Mouse (Mus musculus) gonadal fat pad, adult 2 months (tissue): ENCODE measurements around the gene Tpgs1. TPM values are rescaled to one million over a fixed set of nuclear protein-coding genes. Genes with fewer than 3 reads are reported as not detected.

Source experiments
- DNase-seq: peaks from one replicate; pipeline ENCODE4 v3.0.0-alpha.2; 2012; ENCODE audit warnings: low read depth
- polyA plus RNA-seq: library from polyadenylated mRNA; depleted of rRNA; stranded (reverse); fragments of >200 nt; gene quantifications from 2 replicates; pipeline ENCODE4 v1.2.3, GENCODE M21; 2012

Gene Tpgs1
- polyA plus RNA-seq, 1 experiment = 52.4 TPM

DNA sequence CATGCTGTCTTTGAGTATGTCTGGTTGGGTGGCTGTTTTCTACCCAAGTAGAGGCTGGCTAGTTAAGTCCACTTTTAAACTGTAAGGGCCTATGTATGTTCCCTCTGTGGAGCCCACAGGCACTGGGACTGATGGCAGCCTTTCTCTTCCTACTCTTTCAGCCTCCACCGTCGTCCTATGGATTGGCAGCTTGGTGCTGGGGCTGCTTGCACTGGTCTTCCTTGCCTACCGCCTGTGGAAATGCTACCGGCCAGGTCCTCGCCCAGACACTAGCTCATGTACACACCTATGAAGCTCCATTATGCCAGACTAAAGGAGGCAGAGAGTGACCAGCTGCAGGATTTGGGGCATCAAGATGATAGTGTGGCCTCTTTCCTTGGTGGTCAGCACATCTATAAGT lies 1.1 kb upstream of the Tpgs1 start:
- DNase-seq = no peak

DNA sequence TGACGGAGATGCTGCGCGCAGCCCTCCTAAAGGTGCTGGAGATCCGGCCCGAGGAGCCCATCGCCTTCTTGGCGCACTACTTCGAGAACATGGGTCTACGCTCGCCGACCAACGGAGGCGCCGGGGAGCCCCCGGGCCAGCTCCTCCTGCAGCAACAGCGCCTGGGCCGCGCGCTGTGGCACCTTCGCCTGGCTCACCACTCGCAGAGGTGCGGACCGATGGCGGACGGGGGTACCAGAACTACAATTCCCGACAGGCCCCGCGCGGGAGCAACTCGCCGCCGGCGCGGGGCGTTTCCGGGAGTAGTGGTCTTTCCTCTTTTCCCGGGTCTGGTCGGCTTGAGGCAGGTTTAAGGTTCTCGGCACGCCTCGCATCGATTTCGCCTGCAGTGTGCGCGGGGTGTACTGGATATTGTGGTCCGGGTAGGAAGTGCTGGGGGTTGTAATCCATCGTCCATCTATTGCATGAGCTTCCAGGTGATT lies 448 bp downstream of the Tpgs1 start:
- DNase-seq = no peak

DNA sequence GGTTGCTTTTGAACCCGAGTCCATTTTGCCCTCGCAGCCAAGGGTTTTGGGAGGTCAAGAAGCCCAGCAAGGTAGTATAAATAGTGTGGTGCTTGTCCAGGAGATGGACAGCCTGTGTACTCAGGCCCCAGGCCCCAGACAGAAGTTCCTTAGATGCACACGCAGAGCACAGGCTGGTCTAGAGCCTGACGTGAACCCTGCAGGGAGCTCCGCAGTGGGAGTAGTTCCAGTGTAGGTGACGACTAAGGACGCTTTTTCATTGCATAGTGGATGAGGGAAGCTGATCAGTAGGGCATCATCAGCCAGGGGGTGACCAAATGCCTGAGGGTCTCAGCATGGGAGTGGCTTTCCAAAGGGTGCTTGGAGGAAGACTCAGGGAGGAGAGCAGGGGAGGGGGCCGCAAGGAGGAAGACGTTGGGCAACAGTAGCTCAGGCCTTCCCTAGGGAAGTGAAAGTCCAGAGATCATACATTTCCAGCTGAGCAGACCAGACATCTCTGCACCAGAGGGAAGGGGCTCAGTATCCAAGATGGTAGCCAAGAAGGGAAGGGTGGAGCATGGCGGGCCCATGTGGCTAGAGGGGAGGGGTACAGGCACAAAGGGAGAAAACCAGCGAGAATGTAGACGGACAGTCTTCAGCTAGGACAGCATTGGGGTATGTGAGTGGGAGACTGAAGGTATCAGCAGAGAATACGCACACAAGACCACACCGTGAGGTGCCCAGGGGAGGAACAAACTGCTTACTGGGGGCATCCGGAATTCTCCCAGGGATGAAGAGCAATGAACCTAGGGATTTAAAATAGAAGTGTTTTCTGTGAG lies 1.1 kb downstream of the Tpgs1 start:
- DNase-seq = no peak

DNA sequence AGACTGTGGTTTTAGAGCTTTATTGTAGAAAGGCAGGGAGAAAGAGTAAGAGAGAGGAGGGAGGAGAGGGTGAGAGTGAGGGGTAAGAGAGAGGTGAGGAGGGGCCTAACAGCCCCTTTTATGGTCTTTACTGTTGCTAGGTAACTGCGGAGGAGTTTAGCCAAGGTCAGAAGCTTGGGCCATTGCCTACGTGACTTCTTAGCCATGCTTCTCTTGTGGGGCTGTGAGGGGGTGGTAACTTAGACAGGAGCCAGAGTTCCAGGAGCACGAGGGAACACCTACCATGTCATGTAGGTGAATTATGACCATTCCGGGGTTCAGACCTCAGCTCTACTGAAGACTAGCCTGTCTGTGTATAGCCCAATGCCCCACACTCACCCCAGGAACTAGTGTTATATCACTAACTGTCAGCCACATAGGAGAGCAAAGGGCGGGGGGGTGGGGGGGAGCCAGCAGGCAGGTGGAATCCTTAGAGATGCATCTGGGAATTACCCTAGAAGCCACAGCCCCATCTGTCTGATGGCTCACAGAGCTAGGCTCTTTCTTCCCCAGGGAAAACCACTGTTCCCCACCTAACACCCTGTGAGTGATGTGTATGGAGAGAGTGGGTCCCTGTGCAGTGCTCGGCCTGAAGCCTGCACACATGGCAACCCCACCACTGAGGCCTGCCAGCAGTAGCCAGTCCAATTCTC lies 2.4 kb downstream of the Tpgs1 start:
- DNase-seq = no peak

DNA sequence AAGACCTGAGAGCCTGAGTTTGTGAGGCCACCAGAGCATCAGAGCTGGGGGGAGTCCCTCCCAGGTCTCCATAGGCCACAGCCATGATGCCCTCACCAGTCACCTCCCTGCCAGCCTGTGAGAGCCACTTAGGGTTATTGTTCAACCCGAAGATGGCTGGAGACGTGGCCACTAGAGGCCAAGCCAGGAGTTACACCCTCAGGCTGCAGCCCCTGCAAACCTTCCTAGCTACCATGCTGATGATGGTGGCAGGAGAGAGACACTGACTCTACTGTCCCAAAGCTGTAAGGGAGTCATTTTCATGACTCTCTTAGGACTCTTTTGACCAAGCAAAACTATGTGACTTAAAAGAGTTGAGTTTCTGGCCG lies 2.9 kb downstream of the Tpgs1 start:
- no peak for DNase-seq

DNA sequence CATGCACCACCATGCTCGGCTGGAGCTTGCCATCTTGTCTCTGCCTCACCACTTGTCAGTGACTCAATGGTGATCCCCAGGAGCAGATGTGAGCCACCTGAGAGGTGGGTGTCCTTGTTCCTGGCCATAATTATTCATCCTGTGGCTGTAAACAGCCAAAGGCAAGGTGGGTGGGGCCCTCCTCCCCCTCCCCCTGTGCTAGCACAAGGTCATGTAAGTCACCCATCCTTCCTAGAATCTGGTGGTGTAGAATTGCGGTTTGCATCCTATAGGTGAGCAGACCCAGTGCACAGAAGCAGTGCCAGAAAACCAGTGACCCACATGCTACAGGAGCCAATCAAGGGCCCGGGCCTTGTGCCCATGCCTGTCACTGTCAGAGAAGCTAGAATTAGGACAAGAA lies 3.9 kb downstream of the Tpgs1 start:
- DNase-seq = no peak

DNA sequence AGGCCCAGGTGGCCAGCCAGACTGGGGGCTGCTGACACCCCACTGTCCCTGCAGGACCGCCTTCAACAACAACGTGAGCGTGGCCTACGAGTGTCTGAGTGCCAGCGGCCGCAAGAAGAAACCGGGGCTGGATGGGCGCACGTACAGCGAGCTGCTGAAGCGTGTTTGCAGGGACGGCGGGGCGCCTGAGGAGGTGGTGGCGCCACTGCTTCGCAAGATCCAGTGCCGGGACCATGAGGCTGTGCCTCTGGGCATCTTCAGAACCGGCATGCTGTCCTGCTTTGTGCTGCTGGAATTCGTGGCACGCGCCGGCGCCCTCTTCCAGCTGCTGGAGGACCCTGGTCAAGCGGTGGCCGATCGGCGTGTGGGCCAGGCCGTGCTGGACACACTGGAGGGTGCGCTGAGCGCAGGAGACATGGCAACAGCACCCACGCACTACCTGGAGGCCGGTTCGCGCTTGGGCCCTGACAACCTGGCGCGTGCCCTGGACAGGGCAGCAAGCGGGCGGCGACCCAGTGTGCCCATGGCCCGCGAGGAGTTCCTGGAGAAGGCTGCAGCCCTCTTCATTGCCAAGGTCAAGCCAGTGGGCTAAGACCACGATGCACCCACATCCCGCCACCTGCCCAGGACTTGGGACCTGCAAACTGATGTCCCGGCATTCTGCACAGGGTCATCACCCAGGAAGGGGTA lies 6.3 kb downstream of the Tpgs1 start:
- DNase-seq = no peak

DNA sequence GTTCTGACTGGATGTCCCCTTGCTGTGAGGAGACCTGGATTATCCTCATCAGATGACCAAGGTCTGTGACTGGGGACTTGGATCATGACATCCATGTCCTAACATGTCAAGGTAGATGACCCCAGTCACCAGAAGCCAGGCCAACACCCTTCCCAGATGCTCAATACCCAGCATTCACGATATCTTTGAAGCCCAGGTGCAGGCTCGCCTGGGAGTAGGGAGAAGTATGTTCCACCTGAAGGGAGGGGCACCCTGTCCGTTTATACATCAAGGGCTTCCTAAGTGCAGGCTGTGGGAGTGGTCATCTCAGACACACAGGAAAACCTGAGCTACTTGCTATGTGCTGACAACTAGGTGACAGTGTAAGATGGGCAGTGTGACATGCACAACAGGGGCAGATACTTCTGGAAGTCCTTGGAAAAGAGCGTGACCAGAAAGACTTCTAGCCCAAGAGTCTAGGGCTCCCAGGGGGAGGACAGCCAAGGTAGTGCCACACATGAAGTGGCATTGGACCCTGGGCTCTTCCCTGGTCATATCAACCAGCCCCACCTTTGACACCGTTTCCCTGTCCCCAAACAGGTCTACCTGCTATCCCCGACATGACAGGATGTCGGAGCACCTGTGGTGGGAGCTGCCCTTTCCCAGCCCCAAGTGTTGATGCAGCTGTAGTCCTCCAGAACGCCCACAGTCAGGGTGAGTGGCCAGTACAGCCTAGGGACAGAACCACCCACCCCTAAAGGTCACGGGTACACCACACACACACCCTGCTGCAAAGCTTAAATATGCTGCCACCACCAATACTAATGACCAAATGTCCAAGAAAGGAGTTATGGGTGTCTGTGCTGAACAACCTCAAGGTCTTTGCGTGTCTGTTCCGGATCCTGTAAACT lies 11.7 kb downstream of the Tpgs1 start:
- DNase-seq = no peak

DNA sequence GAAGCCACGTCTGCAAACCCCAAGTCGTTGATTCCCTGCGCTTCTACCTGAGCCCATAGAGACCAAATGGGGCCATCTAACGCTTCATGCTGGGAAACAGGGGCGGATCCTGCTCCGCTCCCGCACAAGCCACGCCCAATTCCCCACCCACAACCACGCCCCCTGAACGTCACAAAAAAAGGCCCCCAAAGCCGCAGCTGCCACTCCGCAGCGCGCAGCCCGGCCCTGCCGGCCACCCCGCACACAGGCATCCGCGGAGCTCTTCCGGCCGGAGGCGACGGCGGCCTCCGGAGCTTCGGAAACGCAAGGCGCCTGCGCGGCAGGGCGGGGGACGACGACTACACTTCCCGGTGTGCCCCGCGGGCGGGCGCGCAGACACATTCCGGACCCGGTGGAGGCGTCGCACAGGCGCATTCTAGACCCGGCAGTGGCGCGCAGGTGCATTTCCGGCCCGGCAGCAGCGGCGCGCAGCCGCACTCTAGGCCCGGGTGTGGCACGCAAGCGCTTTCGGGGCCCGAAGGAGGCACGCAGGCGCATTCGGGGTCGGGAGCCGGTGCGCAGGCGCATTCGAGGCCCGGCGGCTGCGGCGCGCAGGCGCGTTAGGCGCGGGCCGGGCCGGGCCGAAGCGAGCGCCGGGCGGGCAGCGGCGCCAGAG lies 12.5 kb downstream of the Tpgs1 start, which contains the start of gene Cdc34:
Gene Cdc34, plus strand, starts transcription at position 605 of the 655 bp plus-strand sequence.
- DNase-seq = no peak

DNA sequence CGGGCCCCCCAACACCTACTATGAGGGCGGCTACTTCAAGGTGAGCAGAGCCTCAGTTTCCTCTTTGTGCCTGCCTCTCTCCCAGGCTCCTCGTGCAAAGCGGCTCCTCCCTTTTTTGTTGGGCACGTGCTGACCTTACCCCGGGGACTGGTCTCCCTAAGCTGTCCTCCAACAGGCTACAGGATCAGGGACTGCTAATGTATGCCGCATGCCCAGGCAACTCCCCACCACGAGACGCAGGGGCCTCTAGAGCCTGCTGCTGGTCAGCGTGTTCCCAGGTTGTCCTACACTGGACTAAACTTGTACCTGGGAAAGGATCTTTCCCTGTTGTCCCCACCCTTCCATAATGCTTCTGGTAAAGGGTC lies 13.4 kb downstream of the Tpgs1 start:
- DNase-seq = no peak

DNA sequence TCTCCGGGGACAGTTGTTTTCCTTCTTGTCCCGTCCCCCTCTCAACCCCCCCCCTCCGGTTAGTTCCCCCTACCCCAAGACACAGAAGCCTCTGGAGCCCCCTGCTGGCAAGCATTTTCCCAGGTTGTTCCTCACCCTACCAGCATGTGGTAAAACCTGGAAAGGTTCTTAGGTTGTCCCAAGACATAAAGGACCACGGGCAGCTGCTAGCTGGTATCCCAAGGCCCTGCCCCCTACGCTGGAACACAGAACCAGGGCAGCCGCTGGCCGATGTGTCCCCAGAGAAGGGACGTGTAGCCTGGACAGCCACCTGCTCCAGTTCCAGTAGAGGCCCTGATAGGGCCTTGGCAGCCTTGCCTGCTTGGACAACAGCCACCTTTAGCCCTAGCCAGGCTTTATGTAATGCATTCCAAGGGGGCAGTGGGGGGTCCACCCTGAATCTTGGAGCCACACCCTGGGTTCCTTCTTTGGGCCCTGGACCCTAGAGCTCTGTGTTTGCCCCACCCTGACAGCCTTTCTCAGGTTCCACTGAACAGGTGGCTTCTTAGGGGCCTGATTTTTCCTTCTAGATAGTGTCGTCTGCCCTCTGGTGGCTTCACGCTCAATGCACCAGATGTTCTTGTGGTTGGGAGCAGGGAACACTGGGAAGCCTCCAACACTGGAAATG lies 13.9 kb downstream of the Tpgs1 start:
- DNase-seq = no peak

DNA sequence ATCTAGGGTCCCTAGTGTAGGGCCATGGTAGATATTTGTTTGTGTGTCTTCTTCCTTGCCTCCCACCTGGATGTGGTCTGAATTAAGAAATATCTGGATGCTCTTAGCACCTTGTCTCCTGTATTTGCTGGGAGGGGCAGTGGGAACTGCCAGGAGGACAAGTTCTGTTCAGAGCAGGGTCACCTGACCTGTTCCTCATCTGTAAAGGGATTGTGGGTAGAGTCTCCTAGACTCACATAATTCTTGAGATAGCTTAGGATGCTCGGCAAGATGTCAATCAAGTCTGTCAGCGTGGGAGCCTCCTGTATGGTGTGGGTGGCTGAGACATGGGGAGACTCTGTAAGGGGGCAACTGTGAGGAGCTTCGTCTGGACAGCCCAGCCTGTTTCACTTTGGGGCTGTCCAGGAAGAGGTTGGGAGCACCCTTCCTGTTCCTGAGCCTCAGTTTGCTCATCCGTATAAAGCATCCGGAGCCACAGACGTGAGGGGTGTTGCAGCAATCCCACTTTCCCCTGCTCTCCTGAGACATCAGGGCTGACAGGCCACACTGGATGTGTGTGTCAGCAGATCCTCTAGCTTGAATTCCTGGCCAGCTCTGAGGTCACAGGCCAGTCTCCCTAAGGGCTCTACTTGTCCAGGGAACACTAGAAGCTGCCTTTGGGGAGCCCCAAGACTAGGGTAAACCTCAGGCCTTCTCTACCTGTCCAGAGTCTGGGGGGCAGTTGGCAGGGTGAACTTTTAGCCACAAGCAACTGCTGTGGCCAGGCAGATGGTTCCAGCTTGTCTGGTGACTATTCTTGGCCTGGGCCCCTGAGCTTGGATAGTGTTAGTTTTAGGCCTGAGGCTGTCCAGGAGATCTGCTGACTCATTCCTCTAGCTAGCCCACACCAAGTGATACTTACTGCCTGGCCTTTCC lies 14.8 kb downstream of the Tpgs1 start:
- no peak for DNase-seq

DNA sequence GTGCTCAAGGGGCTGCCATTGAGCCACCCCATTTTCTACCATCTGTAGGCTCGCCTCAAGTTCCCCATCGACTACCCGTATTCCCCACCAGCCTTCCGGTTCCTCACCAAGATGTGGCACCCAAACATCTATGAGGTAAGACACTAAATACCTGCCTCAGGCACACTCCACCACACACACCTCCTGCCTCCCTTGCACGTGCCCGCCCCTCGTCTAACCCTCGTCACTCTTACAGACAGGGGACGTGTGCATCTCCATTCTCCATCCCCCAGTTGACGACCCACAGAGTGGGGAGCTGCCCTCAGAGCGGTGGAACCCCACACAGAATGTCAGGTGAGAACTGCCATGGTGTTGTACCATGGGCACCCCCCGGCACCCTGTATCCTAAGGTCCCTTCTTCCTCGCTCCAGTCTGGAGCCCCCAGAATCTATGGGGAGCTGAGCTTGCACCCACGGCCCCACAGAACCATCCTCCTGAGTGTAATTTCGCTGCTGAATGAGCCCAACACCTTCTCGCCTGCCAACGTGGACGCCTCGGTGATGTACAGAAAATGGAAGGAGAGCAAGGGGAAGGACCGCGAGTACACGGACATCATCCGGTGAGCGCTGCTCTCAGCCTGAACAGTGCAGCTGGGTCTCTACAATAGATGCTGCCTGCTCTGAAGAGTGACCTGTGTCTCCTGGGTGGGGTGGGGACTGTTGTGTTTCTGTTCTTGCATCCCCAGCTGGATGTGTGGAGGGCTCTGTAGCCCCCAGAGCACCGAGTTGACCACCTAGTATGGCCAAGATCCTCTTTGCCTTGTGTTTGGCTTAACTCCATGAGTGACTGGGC lies 15.8 kb downstream of the Tpgs1 start:
- DNase-seq = no peak

DNA sequence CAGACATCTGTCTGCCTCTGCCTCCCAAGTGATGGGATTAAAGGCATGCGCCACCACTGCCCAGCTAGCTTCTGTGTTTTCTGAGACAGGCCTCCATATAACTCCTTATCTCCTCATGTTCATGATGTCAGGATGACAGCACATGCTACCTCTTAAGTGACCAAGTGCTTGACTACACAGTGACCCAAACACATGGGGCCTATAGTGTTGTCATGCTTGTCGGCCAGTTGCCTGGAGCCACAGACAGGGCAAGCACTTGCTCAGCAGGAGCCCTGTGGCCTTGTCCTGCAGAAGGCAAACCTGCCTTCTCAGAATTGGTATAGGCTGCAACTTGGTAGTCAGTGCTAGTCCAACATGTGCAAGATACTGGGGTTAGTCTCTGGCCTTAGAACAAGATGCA lies 17.1 kb downstream of the Tpgs1 start:
- DNase-seq = no peak

DNA sequence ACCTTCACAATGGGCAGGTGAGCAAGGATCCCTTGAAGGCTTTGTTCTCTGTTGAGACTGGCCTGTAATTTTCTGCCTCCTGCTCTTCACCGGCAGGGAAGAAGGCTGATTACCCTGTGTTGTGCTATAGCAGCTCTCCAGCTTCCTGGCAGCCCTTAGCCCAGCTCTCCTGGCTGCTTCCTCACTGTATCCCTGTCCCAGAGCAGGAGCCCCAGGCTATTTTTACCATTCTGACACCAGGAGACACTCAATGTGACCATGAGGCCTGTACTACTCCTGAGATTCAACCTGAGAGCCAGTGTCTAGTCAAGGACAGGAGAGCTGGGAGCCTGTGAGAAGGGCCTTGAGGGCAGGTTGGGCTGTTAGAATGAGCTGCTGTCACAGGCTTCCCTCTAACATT lies 17.5 kb downstream of the Tpgs1 start:
- no peak for DNase-seq

DNA sequence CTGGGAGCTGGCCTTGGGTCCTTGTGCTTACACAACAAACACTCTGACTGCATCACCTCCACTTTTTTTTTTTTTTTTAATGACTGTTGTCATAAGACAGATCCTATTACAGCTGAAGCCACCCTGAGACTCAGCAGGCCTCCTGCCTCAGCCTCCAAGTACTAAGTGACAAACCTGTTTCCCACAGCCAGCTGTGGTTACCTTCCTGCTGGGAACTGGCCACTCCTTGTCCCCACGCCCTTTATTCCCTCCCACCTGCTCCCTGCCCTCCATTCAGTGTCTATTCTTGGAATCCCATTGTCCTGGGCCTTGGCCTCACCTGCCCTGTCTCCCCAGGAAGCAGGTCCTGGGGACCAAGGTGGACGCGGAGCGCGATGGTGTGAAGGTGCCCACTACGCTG lies 18.3 kb downstream of the Tpgs1 start:
- no peak for DNase-seq

DNA sequence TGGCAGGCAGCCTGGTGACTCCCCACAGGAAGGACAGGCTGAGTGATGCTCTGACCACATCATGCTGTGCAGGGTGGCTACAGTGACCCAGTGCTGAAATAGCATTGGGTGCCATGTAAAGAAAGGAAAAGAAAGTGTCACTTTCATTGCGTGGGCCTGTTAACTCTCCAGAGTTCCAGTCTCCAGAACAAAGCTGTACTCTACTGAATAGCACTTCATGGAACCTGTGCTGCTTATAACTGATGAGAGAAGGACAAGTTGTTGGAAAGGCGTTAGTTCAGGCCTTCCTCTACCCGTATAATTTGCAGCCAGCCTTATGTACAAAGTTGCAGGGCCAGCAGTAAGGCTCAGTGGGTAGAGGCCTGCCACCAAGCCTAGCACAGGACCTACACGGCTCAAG lies 19.6 kb downstream of the Tpgs1 start, which contains the start of gene Gzmm:
Gene Gzmm, plus strand, starts transcription at position 301 of the 400 bp plus-strand sequence.
- DNase-seq = no peak

DNA sequence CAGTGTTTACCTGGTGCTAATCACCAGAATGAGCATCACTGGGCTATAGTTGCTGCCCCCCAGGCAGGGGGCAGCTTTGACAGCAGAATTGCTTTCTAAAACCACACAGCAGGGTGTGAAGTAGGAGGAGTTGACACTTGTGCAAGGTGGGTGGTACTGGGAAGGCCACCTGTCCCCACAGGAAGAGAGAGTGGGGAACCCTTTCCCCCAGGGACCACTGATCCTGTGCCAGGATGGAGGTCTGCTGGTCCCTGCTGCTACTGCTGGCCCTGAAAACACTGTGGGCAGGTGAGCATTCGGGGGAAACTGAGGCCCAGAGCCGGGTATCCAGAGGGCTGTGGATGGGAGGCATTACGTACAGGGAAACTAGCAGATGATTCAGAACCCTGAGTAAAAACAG lies 20.0 kb downstream of the Tpgs1 start:
- no peak for DNase-seq
